Mouse (Mus musculus) c-Kit-positive CD71-positive TER-119-positive erythroid progenitor cells, embryonic 14.5 days (primary cell): ENCODE data around the gene Gstm3.

Experiments
- DNase-seq: peaks from one replicate; pipeline ENCODE4 v3.0.0-alpha.2; 2013; ENCODE audit warnings: low spot score

Gene Gstm3

DNA sequence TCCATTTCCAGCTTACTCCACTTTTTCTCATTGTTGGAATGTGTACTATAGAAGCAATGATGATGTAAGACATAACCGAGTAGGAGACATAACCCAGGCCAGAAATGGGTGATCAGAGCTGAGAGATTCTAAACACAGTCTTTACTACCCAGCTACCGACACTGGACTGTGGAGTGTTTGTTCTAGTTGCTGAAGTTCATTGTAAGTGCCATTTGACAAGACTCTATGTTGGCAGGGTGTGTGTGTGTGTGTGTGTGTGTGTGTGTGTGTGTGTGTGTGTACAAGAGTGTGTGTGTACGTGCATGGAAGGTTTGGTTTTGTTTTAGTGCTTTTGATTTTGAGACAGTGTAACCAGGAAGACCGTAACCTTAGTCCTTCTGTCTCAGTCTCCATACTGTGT, 39.4 kb downstream of the Gstm3 start:
- DNase-seq = no peak

DNA sequence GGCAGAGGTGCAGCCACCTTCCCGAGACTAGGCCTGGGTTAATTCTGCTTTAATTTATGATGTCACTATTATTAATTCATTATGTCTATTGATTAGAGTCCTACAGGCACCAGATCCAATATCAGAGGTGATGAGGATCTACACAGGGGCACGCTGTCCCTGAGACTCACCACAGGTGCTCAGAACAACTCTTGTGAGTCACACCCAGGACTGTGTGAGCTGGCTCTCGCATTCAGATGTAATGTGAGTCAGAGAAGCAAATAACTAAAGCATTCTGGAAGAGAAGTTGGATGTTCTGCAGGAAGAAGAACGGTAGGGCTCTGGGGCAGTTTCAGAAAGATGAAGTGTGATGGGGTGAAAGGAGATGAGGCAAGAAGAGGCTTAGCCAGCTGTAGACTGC, 39.8 kb downstream of the Gstm3 start:
- no peak for DNase-seq

DNA sequence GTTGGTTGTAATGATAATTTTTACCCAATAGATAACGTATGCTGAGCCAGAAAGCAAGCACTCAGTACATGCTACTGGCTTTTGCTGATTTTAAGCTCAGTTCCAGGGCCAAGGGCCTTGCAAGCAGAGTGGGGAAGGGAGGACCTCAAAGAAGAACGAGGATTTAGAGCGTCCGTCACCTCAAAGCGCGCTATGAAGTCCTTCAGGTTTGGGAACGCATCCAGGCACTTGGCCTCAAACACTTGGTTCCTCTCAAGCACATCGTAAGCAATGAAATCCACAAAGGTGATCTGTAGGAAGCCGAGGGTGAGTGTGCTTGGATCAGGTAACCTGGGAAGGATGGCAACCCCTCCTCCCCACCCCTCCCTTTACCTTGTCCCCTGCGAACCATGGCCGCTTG, 40.4 kb downstream of the Gstm3 start:
- no peak for DNase-seq

DNA sequence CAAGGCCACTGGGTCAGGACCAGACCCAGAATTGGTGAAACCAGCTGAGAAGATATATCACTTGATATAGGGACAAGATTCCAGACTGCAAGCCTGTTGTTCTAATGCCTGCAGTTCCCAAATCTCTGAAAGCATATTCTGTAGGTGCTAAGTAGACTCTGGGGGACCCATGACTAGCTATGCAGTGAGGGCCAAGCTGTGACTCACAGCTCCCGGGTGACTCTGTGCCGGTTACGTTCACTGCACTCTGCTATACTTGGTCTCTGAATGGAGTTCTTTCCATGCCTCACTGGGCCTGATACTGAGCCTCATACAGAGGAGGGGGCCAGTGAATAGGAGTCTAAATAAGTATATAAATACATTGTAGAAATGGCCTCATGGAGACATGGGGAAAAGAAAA, 41.2 kb downstream of the Gstm3 start:
- DNase-seq = no peak

DNA sequence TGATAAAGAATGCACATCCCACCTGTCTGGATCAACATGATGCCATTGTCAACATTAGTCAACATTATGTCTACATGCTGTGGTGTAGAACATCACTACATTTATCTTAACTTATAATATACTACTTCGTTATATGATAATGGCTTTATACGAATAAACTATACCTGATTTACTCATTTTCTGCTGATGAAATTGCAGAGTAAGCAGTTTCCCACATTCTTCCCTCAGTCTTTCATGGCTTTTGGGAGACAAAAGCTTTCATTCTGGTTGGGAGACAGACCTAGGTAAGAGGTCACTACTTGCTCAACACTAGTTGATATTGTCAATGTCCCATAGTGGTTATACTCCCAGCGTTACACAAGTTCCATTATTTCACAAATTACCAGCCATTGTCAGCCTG, 43.7 kb downstream of the Gstm3 start:
- no peak for DNase-seq

DNA sequence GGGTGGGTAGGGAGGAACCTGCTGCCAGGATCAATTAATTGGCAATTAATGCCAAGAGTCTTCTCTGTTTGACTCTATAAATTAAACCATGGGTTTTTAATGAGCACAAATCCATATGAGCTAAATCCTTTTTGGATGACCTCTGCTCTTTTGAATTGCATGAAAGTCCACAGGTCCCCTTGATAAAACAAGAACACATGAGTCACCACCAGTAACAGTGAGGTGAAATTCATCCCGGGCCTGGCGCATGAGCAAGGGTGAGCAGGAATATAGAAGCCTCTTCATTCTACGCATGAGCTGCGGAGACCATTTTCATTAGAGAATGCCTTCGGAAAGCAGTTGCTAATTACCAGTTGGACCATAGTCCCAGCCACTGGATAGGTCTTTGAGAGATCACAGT, 48.7 kb downstream of the Gstm3 start:
- no peak for DNase-seq

DNA sequence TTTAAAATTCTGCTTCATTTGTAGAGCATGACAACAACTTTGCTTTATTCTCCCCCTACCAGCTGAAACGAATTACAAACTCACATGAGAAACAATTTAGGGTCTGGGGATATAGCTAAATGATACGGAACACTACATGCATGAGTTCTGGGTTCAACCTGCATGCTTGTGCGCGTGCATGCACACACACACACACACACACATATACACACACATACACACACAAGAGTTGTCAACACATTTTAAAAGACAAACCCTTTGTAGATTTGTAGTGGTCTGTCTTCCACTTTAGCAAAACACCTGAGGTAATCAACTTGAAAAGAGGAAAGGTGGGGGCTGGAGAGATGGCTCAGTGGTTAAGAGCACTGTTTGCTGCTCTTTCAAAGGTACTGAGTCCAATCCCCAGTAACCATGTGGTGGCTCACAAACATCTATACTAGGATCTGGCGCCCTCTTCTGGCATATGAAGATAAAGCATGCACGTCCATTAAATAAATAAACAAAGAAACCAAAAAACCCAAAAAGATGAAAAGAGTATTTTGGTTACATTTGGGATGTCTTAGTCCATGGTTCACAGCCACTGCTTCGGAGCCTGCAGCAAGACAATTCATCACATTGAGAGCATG, 51.2 kb downstream of the Gstm3 start:
- DNase-seq = peak; percentile 71

DNA sequence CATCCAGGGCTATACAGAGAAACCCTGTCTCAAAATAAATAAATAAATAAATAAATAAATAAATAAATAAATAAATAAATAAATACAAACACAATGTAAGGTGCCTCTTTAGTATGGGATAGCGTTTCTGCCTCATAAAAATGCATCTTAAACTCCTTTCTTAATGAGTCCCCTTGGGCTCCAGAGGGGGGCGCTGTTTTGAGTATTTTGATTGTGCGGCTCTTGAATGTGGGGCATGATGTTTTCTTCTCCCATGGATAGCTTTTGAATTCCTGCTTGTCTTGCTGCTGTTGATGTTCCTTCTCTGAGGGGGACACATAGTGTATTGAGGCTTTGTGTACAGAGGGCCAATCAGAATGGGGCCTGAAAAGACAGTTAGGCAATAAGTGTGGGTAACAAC, 52.0 kb downstream of the Gstm3 start:
- no peak for DNase-seq

DNA sequence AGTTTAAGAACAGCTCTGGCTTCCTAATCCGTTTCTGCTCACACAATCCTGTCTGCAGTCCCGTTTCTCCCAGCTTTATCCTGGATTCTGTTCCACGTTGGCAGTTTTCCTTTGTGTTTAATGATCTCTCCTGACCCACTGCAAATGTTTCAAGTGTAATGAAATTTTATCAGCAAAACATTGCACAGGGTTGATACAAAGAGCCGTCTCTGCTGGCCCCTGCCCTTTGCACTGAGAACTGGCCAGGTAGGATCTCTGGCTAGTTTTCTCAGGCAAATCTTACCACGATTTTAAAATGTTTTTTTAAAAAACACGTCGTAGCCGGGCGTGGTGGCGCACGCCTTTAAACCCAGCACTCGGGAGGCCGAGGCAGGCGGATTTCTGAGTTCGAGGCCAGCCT, 52.4 kb downstream of the Gstm3 start:
- no peak for DNase-seq
